Mouse (Mus musculus) liver, embryonic 11.5 days (tissue): ENCODE results near the gene Ccdc151. TPM values are rescaled to one million over a fixed set of nuclear protein-coding genes. Genes with fewer than 3 reads are reported as not detected.

Experiments used
- ATAC-seq: fragments of 200-750 bp; cut with Nextera tagmentation; replicated peaks from 2 replicates; pipeline ENCODE4 v1.8.0; 2017; ENCODE audit warnings: moderate number of reproducible peaks, mild to moderate bottlenecking, moderate TSS enrichment, moderate library complexity; ENCODE audit not compliant: low FRiP score
- DNase-seq: peaks from one replicate; pipeline ENCODE4 v3.0.0-alpha.2; 2017; ENCODE audit warnings: low spot score
- H3K27ac ChIP-seq: fragments of 300-500 bp; sonication (generic); 2 replicates; pipeline ENCODE4 v1.5.1; 2014; ENCODE audit warnings: mild to moderate bottlenecking, low read depth, low read length, control low read depth
- H3K27me3 ChIP-seq: fragments of 300-500 bp; sonication (generic); replicated peaks from 2 replicates; pipeline ENCODE4 v1.6.1; 2014; ENCODE audit warnings: low read length, mixed read lengths; ENCODE audit not compliant: control insufficient read depth, insufficient read depth
- H3K36me3 ChIP-seq: fragments of 300-500 bp; sonication (generic); 2 replicates; pipeline ENCODE4 v1.6.1; 2014; ENCODE audit warnings: mild to moderate bottlenecking, low read length, moderate library complexity, mixed read lengths; ENCODE audit not compliant: control insufficient read depth, insufficient read depth
- H3K4me1 ChIP-seq: fragments of 300-500 bp; sonication (generic); replicated peaks from 2 replicates; pipeline ENCODE4 v1.6.1; 2014; ENCODE audit warnings: low read length, mixed read lengths; ENCODE audit not compliant: control insufficient read depth, insufficient read depth
- H3K4me2 ChIP-seq: fragments of 300-500 bp; sonication (generic); 2 replicates; pipeline ENCODE4 v1.6.1; 2014; ENCODE audit warnings: mild to moderate bottlenecking, control low read depth, moderate library complexity
- H3K4me3 ChIP-seq: fragments of 300-500 bp; sonication (generic); 2 replicates; pipeline ENCODE4 v1.5.1; 2014; ENCODE audit warnings: low read depth, low read length, control low read depth
- H3K9ac ChIP-seq: fragments of 300-500 bp; sonication (generic); 2 replicates; pipeline ENCODE4 v1.6.1; 2014; ENCODE audit warnings: low read depth, low read length, control low read depth
- H3K9me3 ChIP-seq: fragments of 300-500 bp; sonication (generic); 2 replicates; pipeline ENCODE4 v1.6.1; 2016; ENCODE audit warnings: low read length, inconsistent platforms, mixed read lengths; ENCODE audit not compliant: control insufficient read depth
- WGBS: fragments of 180-500 bp; shearing (Covaris S2); extraction: QIAGEN DNeasy Blood & Tissue Kit; methylation state at CpG from one replicate; pipeline ENCODE4 v1.1.7; 2014; 5-methylcytosine and 5-hydroxymethylcytosine counted together
- polyA plus RNA-seq: library from polyadenylated mRNA; unstranded; fragments of >200 nt; fragmentation: Nextera tagmentation; extraction: Ambion mirVana; gene quantifications from 2 replicates; pipeline ENCODE4 v1.2.1, GENCODE M21; 2014

The Ccdc151 gene
- polyA plus RNA-seq, 1 experiment from 2014 or later, result 0.23 TPM

DNA sequence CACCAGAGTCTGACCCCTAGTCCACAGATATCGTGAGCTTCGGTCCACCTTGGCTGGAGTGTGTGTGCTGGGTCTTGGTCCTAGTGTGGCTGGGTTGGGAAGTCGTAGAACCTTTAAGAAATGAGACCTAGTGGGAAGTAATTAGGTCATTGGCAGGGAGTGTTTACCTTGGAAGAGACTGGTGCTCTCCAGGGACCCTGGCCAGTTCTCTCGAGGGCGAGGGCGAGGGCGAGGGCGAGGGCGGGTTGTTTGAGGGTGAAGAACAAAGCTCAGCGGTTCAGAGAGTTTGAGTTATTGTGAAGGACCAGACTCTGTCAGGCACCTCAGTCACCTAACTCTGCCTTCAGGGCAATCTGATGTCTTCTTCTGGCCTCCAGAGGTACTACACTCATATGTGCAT, 35.4 kb upstream of the Ccdc151 start:
- no peak for ATAC-seq
- Histone ChIP-seq H3K9ac (no peak overlapping the region), H3K36me3 (no peaks in the 10 kb centered on the region), H3K4me2 (no peak overlapping the region), H3K4me3 (no peak overlapping the region), H3K27me3 (no peaks in the 10 kb centered on the region; the same call in none of the 2 replicates), H3K27ac (no peak overlapping the region), H3K4me1 (no peaks in the 10 kb centered on the region), H3K9me3 (no peaks in the 10 kb centered on the region)
- no peak for DNase-seq
- 76% methylated on average over 10 of the region's 10 CpGs for whole genome bisulfite sequencing

DNA sequence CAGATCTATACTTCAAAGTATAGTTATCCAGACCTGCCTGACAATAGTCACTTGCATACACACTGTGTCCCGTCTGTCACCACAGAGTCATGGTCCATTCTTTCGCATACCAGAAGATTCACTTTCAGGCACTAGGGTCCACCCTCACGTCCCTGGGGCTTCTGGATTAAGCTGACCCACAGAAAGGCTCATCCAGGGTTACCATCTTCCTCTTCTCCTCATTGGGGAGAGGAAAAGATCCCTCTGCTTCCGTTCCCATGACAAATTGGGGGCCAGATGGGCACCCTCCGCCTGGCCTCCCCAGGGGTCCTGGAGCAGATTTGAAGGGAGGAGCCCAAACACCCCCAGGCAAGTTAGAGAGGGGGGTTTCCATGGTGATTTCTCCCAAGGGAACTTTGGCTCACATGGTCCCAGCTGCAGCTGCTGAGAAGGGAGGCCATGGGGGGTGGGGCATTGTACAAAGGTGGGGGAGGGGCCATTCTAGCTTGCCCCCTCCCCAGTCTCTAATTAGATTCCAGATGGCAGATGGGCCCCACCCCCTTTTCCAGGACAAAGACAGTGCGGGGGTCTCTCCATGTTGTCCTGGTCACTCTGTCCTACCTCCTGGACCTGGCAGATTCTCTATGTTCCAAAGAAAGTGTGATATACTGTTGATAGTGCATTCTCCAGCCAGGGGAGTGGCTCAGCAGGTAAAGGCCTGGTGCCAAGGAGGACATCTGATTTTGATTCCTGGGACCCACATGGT, 33.0 kb upstream of the Ccdc151 start:
- DNase-seq, result no peak
- no peaks in the 10 kb centered on the region; the same call in none of the 2 replicates for H3K27me3 ChIP-seq
- no peaks in the 10 kb centered on the region for H3K36me3 ChIP-seq
- H3K9me3 ChIP-seq, result no peaks in the 10 kb centered on the region
- H3K27ac ChIP-seq, result no peak overlapping the region
- H3K9ac ChIP-seq, result no peak overlapping the region
- WGBS, result 57% methylated on average over 6 of the region's 6 CpGs
- no peak overlapping the region for H3K4me2 ChIP-seq
- H3K4me3 ChIP-seq, result no peak overlapping the region
- ATAC-seq, result no peak
- no peaks in the 10 kb centered on the region for H3K4me1 ChIP-seq

DNA sequence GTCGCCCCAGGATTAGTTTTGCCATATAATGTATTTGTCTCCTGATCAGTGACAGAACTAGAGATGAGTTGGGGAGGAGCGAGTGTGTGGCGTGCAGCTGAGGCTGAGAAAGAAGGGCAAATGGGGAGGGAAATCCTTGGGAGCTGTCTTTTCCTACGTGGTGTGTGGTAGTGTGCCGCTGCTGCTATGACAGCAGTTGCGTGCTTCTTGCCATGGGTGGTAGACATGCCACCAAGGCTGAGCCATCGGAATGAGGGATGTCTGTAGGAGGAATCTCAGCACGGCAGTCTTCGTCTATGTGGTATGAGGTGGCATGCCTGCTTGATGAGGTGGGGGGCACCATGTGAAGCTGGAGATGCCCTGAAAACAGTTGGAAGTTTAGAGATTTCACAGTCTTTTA, 28.0 kb upstream of the Ccdc151 start:
- no peaks in the 10 kb centered on the region for H3K27me3 ChIP-seq
- H3K36me3 ChIP-seq, result no peaks in the 10 kb centered on the region
- no peak overlapping the region for H3K27ac ChIP-seq
- H3K9me3 ChIP-seq, result no peaks in the 10 kb centered on the region
- no peak overlapping the region for H3K4me3 ChIP-seq
- no peak for DNase-seq
- no peak overlapping the region for H3K9ac ChIP-seq
- no peak overlapping the region for H3K4me2 ChIP-seq
- ATAC-seq, result no peak
- peaks cover 3% of the 10 kb centered on the region; the same call in 1 of the 2 replicates for H3K4me1 ChIP-seq
- WGBS, result 87% methylated on average over 9 of the region's 9 CpGs

GRCm38 (mm10) chr9:22028467-22028866, 26.0 kb upstream of the Ccdc151 start:
- Histone ChIP-seq H3K4me2 (no peak overlapping the region), H3K4me3 (no peak overlapping the region), H3K27me3 (no peaks in the 10 kb centered on the region), H3K36me3 (no peaks in the 10 kb centered on the region), H3K9me3 (no peaks in the 10 kb centered on the region), H3K9ac (no peak overlapping the region), H3K4me1 (peaks cover 3% of the 10 kb centered on the region; the same call in 1 of the 2 replicates), H3K27ac (no peak overlapping the region)
- WGBS, result 45% methylated on average over 7 of the region's 7 CpGs
- ATAC-seq (no peak), DNase-seq (no peak)

DNA sequence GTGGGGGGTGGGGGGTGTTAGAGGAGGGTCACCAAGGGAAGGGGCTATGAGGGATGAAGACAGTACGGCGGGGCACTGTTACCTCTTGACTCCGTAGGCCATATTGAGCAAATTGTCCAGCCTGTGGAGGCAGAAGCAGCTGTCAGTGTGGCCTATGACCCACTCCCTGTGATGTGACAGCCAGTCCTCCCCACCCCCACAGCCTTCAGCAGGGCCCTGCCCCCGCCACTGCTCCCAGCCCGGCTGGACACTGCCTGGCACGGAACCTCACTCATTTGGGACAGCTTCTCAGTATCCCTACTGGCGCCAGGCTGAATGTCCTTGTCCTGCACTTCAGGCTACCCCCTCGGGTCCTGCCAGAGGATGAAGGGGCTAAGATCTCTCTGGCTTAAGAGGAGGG, 22.2 kb upstream of the Ccdc151 start:
- no peak overlapping the region for H3K27ac ChIP-seq
- no peak overlapping the region for H3K4me2 ChIP-seq
- no peaks in the 10 kb centered on the region for H3K27me3 ChIP-seq
- peaks cover 3% of the 10 kb centered on the region; the same call in 1 of the 2 replicates for H3K4me1 ChIP-seq
- DNase-seq (no peak), ATAC-seq (no peak; the same call in 1 of the 2 replicates)
- H3K9ac ChIP-seq, result no peak overlapping the region
- 52% methylated on average over 8 of the region's 8 CpGs for WGBS
- H3K9me3 ChIP-seq, result no peaks in the 10 kb centered on the region
- H3K4me3 ChIP-seq, result no peak overlapping the region
- no peaks in the 10 kb centered on the region for H3K36me3 ChIP-seq

DNA sequence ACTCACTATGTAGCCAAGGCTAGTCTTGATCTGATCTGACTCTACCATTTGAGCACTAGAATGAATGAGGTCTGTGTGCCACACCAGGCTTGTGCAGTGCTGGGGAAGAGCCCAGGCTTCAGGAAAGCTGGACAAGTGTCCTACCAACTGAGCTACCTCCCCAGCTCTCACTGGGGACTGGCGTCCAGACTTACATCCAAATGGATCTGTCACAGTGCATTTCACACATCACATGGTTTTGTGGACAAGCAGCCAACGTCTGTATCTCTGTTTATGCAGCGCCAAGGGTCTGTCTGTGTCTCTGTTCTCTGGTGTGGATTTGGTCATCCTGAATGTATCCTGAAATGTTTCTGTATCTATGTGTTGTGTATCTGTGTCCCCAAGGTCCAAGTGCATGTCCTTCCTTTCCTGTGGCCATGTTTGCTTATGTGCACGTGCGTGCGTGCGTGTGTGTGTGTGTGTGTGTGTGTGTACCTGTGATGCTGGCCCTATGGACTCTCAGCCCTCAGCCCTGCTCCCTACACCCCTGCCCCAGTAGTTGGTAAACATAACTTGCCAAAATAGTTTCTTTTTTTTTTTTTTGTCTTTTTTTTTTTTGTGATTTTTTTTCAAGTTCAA, 14.9 kb upstream of the Ccdc151 start:
- no peaks in the 10 kb centered on the region; the same call in 1 of the 2 replicates for H3K4me1 ChIP-seq
- no peak overlapping the region for H3K9ac ChIP-seq
- peaks cover 15% of the 10 kb centered on the region for H3K36me3 ChIP-seq
- no peaks in the 10 kb centered on the region for H3K9me3 ChIP-seq
- no peak overlapping the region for H3K27ac ChIP-seq
- H3K27me3 ChIP-seq, result no peaks in the 10 kb centered on the region
- 73% methylated on average over 7 of the region's 7 CpGs for WGBS
- no peak for ATAC-seq
- DNase-seq, result no peak
- H3K4me2 ChIP-seq, result no peak overlapping the region
- no peak overlapping the region for H3K4me3 ChIP-seq

DNA sequence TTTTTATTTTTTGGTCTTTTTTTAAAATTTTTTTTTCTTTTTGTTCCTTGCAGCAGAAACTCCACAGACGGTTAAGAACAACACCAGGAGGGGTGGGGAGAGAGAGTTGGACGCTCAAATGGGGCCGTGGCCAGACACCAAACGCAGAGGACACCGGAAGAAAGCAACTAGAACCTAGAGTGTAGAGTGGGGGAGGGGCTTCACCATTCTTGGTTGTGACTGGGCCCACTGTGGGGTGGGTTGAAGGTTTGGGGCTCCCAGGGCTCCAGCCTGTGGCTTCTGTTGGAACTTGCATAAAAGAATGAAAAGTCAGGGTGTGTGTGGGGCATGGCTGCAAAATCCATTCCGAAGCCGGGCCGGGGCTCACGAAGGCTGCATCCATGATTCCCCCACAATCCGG, 13.8 kb upstream of the Ccdc151 start:
- Histone ChIP-seq H3K27ac (no peak overlapping the region), H3K9me3 (no peaks in the 10 kb centered on the region)
- WGBS, result 69% methylated on average over 10 of the region's 10 CpGs

DNA sequence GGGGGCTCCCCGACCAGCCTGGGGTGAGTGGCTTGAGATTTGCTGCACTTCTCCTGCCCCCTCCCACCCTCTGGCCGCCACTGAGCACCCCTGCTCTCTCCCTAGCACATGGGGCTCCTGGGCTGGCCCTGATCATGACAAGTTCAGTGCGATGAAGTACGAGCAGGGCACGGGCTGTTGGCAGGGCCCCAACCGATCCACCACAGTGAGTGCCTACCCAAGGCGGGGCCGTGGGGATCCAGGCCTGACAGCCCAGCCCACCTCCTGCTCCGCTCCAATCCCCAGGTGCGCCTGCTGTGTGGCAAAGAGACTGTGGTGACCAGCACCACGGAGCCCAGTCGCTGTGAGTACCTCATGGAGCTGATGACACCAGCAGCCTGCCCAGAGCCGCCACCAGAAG, 10.3 kb upstream of the Ccdc151 start:
- no peak overlapping the region for H3K9ac ChIP-seq
- ATAC-seq, result no peak
- no peaks in the 10 kb centered on the region for H3K27me3 ChIP-seq
- DNase-seq, result no peak
- H3K4me2 ChIP-seq, result no peak overlapping the region
- no peaks in the 10 kb centered on the region; the same call in 1 of the 2 replicates for H3K4me1 ChIP-seq
- H3K9me3 ChIP-seq, result no peaks in the 10 kb centered on the region
- peaks cover 55% of the 10 kb centered on the region for H3K36me3 ChIP-seq
- no peak overlapping the region for H3K27ac ChIP-seq
- no peak overlapping the region for H3K4me3 ChIP-seq
- WGBS, result 92% methylated on average over 13 of the region's 13 CpGs

More for the DNA sequence above, 13.8 kb upstream of the Ccdc151 start:
- no peak overlapping the region for H3K4me3 ChIP-seq
- H3K9ac ChIP-seq, result no peak overlapping the region
- DNase-seq, result no peak
- no peaks in the 10 kb centered on the region for H3K27me3 ChIP-seq
- H3K36me3 ChIP-seq, result peaks cover 26% of the 10 kb centered on the region
- no peak overlapping the region for H3K4me2 ChIP-seq
- ATAC-seq, result no peak
- no peaks in the 10 kb centered on the region; the same call in 1 of the 2 replicates for H3K4me1 ChIP-seq

DNA sequence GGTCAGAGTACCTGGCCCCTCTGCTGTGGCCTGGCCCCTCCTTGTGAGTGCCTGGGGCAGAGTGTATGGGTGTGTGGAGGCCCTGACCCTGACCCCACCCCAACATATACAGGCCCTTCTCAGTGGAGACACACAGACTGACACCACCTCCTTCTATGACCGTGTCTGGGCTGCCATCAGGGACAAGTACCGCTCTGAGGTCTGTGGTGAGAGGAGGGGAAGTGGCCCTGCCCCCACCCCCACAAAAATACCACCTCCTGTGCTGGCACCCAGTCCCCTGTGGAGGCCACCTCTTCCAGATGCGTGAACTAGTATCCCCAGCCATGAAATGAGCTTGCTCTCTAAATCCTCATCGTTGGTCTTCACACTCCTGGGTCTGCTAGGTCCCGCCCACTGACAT, 8.6 kb upstream of the Ccdc151 start:
- H3K4me2 ChIP-seq, result no peak overlapping the region
- no peaks in the 10 kb centered on the region; the same call in 1 of the 2 replicates for H3K4me1 ChIP-seq
- WGBS, result 67% methylated on average over 5 of the region's 5 CpGs
- H3K27me3 ChIP-seq, result no peaks in the 10 kb centered on the region
- no peak overlapping the region for H3K9ac ChIP-seq
- H3K9me3 ChIP-seq, result no peaks in the 10 kb centered on the region
- no peak for DNase-seq
- ATAC-seq, result no peak
- peaks cover 67% of the 10 kb centered on the region for H3K36me3 ChIP-seq
- H3K27ac ChIP-seq, result no peak overlapping the region
- H3K4me3 ChIP-seq, result no peak overlapping the region
